Mouse (Mus musculus): ENCODE results near the gene Matn4. TPM values are rescaled to one million over a fixed set of nuclear protein-coding genes. Genes with fewer than 3 reads are reported as not detected.

The Matn4 gene
- total and polyA plus RNA-seq, 3 experiments = 0.26 to 0.70 (median 0.43) TPM

GRCm38 (mm10) chr2:164381726-164382125, 23.2 kb downstream of the Matn4 start:
- H3K36me3 ChIP-seq (ENCODE audit: control insufficient read depth, insufficient read depth, low read length) = no peaks in the 10 kb centered on the region
- peak; percentile 24; the same call in 1 of the 2 replicates for TF ChIP-seq CTCF (IDR thresholded peaks at IDR 0.05)
- TF ChIP-seq EP300 (IDR thresholded peaks at IDR 0.05; ENCODE audit: insufficient read depth, low read depth, low read length) = no peak
- WGBS = 80% methylated on average over 8 of the region's 8 CpGs
- no peak overlapping the region for H3K9ac ChIP-seq (ENCODE audit: low read depth, low read length)
- no peak for DNase-seq
- no peak overlapping the region for H3K27ac ChIP-seq
- H3K4me3 ChIP-seq = no peak overlapping the region
- H3K4me1 ChIP-seq (ENCODE audit: control insufficient read depth, insufficient read depth, low read length) = no peaks in the 10 kb centered on the region; the same call in 1 of the 2 replicates
- peaks cover 2% of the 10 kb centered on the region; the same call in 1 of the 2 replicates for H3K27me3 ChIP-seq (ENCODE audit: control insufficient read depth, insufficient read depth, low read length)
- H3K79me2 ChIP-seq (replicated peaks; ENCODE audit: control insufficient read depth, insufficient read depth, low read length) = no peaks in the 10 kb centered on the region
- intact Hi-C loops (cut with DNase I) = no loop called here

- Histone ChIP-seq H3K4me3 (no peak overlapping the region), H3K36me3 (ENCODE audit: control insufficient read depth, insufficient read depth, low read length) (no peaks in the 10 kb centered on the region), H3K79me2 (replicated peaks; ENCODE audit: control insufficient read depth, insufficient read depth, low read length) (no peaks in the 10 kb centered on the region), H3K27ac (no peak overlapping the region), H3K4me1 (ENCODE audit: control insufficient read depth, insufficient read depth, low read length) (no peaks in the 10 kb centered on the region), H3K27me3 (ENCODE audit: control insufficient read depth, insufficient read depth, low read length) (peaks cover 2% of the 10 kb centered on the region; the same call in 1 of the 2 replicates), H3K9ac (ENCODE audit: low read depth, low read length) (no peak overlapping the region)
- no peak for DNase-seq
- 56% methylated on average over 15 of the region's 15 CpGs for WGBS
- intact Hi-C loops (cut with DNase I) = no loop called here
- no peak for TF ChIP-seq CTCF (IDR thresholded peaks at IDR 0.05)
These were observed 27.2 kb downstream of the Matn4 start for GRCm38 (mm10) chr2:164377478-164378426.

GRCm38 (mm10) chr2:164373187-164373586, 31.8 kb downstream of the Matn4 start:
- 39% methylated on average over 4 of the region's 4 CpGs for WGBS
- H3K79me2 ChIP-seq (replicated peaks; ENCODE audit: control insufficient read depth, insufficient read depth, low read length) = no peaks in the 10 kb centered on the region
- TF ChIP-seq CTCF (IDR thresholded peaks at IDR 0.05) (no peak), POLR2A (IDR thresholded peaks at IDR 0.05; ENCODE audit: insufficient read depth, low read depth, low read length) (no peak), EP300 (IDR thresholded peaks at IDR 0.05; ENCODE audit: insufficient read depth, low read depth, low read length) (no peak)
- H3K9ac ChIP-seq (ENCODE audit: low read depth, low read length) = no peak overlapping the region
- DNase-seq = no peak
- H3K4me1 ChIP-seq (ENCODE audit: control insufficient read depth, insufficient read depth, low read length) = no peaks in the 10 kb centered on the region
- H3K36me3 ChIP-seq (ENCODE audit: control insufficient read depth, insufficient read depth, low read length) = no peaks in the 10 kb centered on the region
- peaks cover 2% of the 10 kb centered on the region; the same call in 1 of the 2 replicates for H3K27me3 ChIP-seq (ENCODE audit: control insufficient read depth, insufficient read depth, low read length)
- H3K27ac ChIP-seq = no peak overlapping the region
- no peak overlapping the region for H3K4me3 ChIP-seq
- intact Hi-C loops (cut with DNase I) = no loop called here

- H3K4me3 ChIP-seq = no peak overlapping the region
- no peak overlapping the region for H3K9ac ChIP-seq (ENCODE audit: low read depth, low read length)
- TF ChIP-seq POLR2A (IDR thresholded peaks at IDR 0.05; ENCODE audit: insufficient read depth, low read depth, low read length) = no peak
- TF ChIP-seq EP300 (IDR thresholded peaks at IDR 0.05; ENCODE audit: insufficient read depth, low read depth, low read length) = no peak
- no peak for TF ChIP-seq CTCF (IDR thresholded peaks at IDR 0.05)
- no peak overlapping the region for H3K27ac ChIP-seq
- no peaks in the 10 kb centered on the region for H3K36me3 ChIP-seq (ENCODE audit: control insufficient read depth, insufficient read depth, low read length)
- WGBS = 22% methylated on average over 3 of the region's 3 CpGs
- no peaks in the 10 kb centered on the region for H3K4me1 ChIP-seq (ENCODE audit: control insufficient read depth, insufficient read depth, low read length)
- intact Hi-C loops (cut with DNase I) = no loop called here
- peaks cover 2% of the 10 kb centered on the region; the same call in 1 of the 2 replicates for H3K27me3 ChIP-seq (ENCODE audit: control insufficient read depth, insufficient read depth, low read length)
- no peak for DNase-seq
- no peaks in the 10 kb centered on the region for H3K79me2 ChIP-seq (replicated peaks; ENCODE audit: control insufficient read depth, insufficient read depth, low read length)
These were observed 32.4 kb downstream of the Matn4 start for GRCm38 (mm10) chr2:164372408-164373053.

GRCm38 (mm10) chr2:164371371-164371770, 33.6 kb downstream of the Matn4 start:
- no peak for DNase-seq
- H3K36me3 ChIP-seq (ENCODE audit: control insufficient read depth, insufficient read depth, low read length) = no peaks in the 10 kb centered on the region
- intact Hi-C loops (cut with DNase I) = no loop called here
- no peak for TF ChIP-seq CTCF (IDR thresholded peaks at IDR 0.05)
- TF ChIP-seq EP300 (IDR thresholded peaks at IDR 0.05; ENCODE audit: insufficient read depth, low read depth, low read length) = no peak
- no peak for TF ChIP-seq POLR2A (IDR thresholded peaks at IDR 0.05; ENCODE audit: insufficient read depth, low read depth, low read length)
- H3K79me2 ChIP-seq (replicated peaks; ENCODE audit: control insufficient read depth, insufficient read depth, low read length) = no peaks in the 10 kb centered on the region
- no peaks in the 10 kb centered on the region for H3K4me1 ChIP-seq (ENCODE audit: control insufficient read depth, insufficient read depth, low read length)
- 73% methylated on average over 3 of the region's 3 CpGs for WGBS
- no peak overlapping the region for H3K9ac ChIP-seq (ENCODE audit: low read depth, low read length)
- H3K27me3 ChIP-seq (ENCODE audit: control insufficient read depth, insufficient read depth, low read length) = no peaks in the 10 kb centered on the region
- no peak overlapping the region for H3K27ac ChIP-seq
- H3K4me3 ChIP-seq = no peak overlapping the region

- H3K4me3 ChIP-seq = no peak overlapping the region
- no peaks in the 10 kb centered on the region for H3K36me3 ChIP-seq (ENCODE audit: control insufficient read depth, insufficient read depth, low read length)
- no peaks in the 10 kb centered on the region for H3K79me2 ChIP-seq (replicated peaks; ENCODE audit: control insufficient read depth, insufficient read depth, low read length)
- TF ChIP-seq POLR2A (IDR thresholded peaks at IDR 0.05; ENCODE audit: insufficient read depth, low read depth, low read length) = no peak
- no peak for TF ChIP-seq CTCF (IDR thresholded peaks at IDR 0.05)
- no peak for TF ChIP-seq EP300 (IDR thresholded peaks at IDR 0.05; ENCODE audit: insufficient read depth, low read depth, low read length)
- H3K9ac ChIP-seq (ENCODE audit: low read depth, low read length) = no peak overlapping the region
- H3K27me3 ChIP-seq (ENCODE audit: control insufficient read depth, insufficient read depth, low read length) = no peaks in the 10 kb centered on the region
- H3K4me1 ChIP-seq (ENCODE audit: control insufficient read depth, insufficient read depth, low read length) = no peaks in the 10 kb centered on the region
- no peak for DNase-seq
- intact Hi-C loops (cut with DNase I) = no loop called here
- no peak overlapping the region for H3K27ac ChIP-seq
- 62% methylated on average over 6 of the region's 6 CpGs for WGBS
These were observed 36.3 kb downstream of the Matn4 start for GRCm38 (mm10) chr2:164368620-164369105.

Measured in heart, adult 2 months (tissue).